Mouse (Mus musculus): ENCODE results near the gene Slc25a21.
"Not testable (repeated sequence)": the region's sequence is repeated elsewhere in the genome, so short reads cannot be mapped to it uniquely, and the experiment has no call there.

DNA sequence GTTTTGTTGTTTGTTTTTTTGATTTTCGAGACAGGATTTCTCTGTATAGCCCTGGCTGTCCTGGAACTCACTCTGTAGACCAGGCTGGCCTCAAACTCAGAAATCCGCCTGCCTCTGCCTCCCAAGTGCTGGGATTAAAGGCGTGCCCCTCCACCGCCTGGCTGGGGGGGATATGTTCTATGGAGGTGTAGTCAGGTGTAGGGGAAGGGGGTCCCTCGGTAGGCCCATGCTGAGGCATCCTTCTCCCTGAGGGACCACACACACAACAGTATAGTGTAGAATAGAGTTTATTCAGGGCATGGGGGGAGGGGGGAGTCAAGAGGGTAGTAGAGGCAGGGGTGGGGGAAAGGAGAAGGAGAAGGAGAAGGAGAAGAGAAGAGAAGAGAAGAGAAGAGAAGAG lies 15.2 kb upstream of the Slc25a21 start:
- not testable (repeated sequence) for TF ChIP-seq POLR2A (IDR thresholded peaks at IDR 0.05; ENCODE audit: low read depth, low read length); CTCF (IDR thresholded peaks at IDR 0.05; ENCODE audit: extremely low read depth, insufficient read depth, insufficient read length, insufficient replicate concordance)

All from spleen, adult 2 months (tissue).